Mouse (Mus musculus): ENCODE results near the gene Gfm1.

Gene Gfm1

GRCm38 (mm10) chr3:67496310-67496709 lies 66.4 kb downstream of the Gfm1 start:
- CTCF ChIA-PET = no interaction called here

- CTCF ChIA-PET = no interaction called here
Measured at GRCm38 (mm10) chr3:67497998-67498397, 68.1 kb downstream of the Gfm1 start.

- CTCF ChIA-PET = no interaction called here
Measured at GRCm38 (mm10) chr3:67498773-67499405, 69.0 kb downstream of the Gfm1 start.

GRCm38 (mm10) chr3:67499406-67499791 lies 69.5 kb downstream of the Gfm1 start:
- CTCF ChIA-PET = no interaction called here

- CTCF ChIA-PET = no interaction called here
Measured at GRCm38 (mm10) chr3:67503878-67504277, 74.0 kb downstream of the Gfm1 start.

- CTCF ChIA-PET = no interaction called here
Measured at GRCm38 (mm10) chr3:67505286-67505685, 75.4 kb downstream of the Gfm1 start.

- CTCF ChIA-PET = no interaction called here
Measured at GRCm38 (mm10) chr3:67508216-67508892, 78.5 kb downstream of the Gfm1 start.

- CTCF ChIA-PET = interaction anchor here (0.6 to 1.5 kb wide), 5 partner anchors 45 to 1530 kb away, joined by 3 to 12 read pairs (median 4); no protein-coding TSS in a partner anchor
Measured at GRCm38 (mm10) chr3:67512807-67513206, 82.9 kb downstream of the Gfm1 start.

- CTCF ChIA-PET = interaction anchor here (1.1 to 1.2 kb wide), 2 partner anchors 10 to 85 kb away, joined by 3 to 6 read pairs; partner anchors contain the start of gene Gfm1
Measured at GRCm38 (mm10) chr3:67514801-67515273, 84.9 kb downstream of the Gfm1 start.

GRCm38 (mm10) chr3:67515274-67515801 lies 85.4 kb downstream of the Gfm1 start, which contains the start of gene Rarres1:
TSS of gene Rarres1 (minus strand) at chr3:67515523.
- CTCF ChIA-PET = interaction anchor here (1.1 to 1.2 kb wide), 2 partner anchors 10 to 85 kb away, joined by 3 to 6 read pairs; partner anchors contain the start of gene Gfm1

GRCm38 (mm10) chr3:67520568-67521143 lies 90.8 kb downstream of the Gfm1 start:
- CTCF ChIA-PET = no interaction called here

- CTCF ChIA-PET = no interaction called here
Measured at GRCm38 (mm10) chr3:67522709-67523108, 92.8 kb downstream of the Gfm1 start.

- CTCF ChIA-PET = interaction anchor here (1.3 kb wide), 1 partner anchor 9 kb away, joined by 3 read pairs; the partner anchor contains the start of gene Rarres1
Measured at GRCm38 (mm10) chr3:67524768-67525167, 94.9 kb downstream of the Gfm1 start.

Measured in spleen, embryonic (tissue).